Mouse (Mus musculus) frontal cortex, adult (tissue): ENCODE measurements at regions not wholly inside any gene's neighbourhood (a gene's known extent, or its start where the extent isn't known, plus 50 kb on each side); places are given as distances from the start of the nearest gene placed in this dataset.
"Not testable (repeated sequence)": the region's sequence is repeated elsewhere in the genome, so short reads cannot be mapped to it uniquely, and the experiment has no call there.

ENCODE experiments used
- ATAC-seq: cut with Nextera tagmentation; 2 replicates; pipeline ENCODE4 v1.9.2; 2017; ENCODE audit warnings: mild to moderate bottlenecking, moderate library complexity, mixed read lengths; ENCODE audit not compliant: low TSS enrichment

DNA sequence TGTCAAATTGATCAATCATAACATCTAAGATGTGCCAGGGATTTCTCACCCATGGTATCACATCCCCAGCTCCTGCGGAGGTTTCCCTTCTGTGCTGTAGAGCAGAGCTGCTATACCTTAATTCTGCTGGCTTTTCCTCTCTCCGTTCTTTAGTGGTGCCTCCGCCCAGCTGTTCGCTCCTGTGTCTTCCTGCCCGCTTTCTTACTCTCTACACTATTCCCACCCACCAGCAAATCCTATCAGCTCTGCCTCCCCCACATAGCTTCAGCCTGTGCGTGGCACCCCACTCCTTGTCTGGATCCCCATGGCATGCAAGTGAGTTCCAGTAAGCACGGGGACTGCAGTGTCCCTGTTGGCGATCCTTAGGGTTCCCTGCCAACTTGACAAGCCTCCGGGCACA is 204.0 kb upstream of the Hs6st1 start:
- peak; percentile 98 for ATAC-seq

DNA sequence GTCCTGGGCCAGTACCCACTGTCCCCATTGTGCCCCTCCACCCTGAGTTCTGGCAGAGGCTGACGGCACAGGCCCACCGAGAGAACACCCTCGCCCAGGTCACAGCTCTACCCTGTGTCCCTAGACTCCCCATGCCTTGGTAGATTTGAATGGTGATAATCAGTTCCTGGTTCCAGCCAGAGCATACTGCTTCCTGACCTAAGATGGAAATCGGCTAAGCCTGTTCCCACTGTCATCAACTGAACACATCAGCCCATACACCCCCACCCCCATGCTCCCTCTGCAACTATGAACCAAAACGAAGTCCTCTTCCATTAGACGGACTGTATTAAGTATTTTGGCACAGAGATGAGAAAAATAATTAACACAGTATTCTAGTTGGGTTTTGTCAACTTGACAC is 202.9 kb upstream of the Hs6st1 start:
- no peak for ATAC-seq

DNA sequence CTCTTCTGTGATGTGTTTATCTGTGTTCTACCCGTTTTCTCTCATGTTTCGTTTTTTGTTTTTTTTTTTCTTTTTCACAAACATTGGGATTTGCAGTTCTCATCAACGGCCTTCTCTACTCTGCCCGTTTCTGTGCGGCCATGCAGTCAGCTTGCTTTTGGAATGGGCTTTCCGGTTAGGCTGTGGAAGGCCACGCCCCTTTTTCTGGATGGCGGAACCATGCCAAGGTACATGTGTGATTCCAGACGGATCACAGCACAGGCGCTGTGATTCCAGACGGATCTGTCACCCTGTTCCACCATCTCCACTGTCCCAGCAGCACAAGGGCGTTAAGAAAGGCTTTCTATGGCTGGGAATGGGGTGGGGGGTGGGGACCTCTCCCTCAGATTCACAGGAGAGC is 201.6 kb upstream of the Hs6st1 start:
- ATAC-seq: no peak

GRCm38 (mm10) chr1:35869381-35870143 is 198.6 kb upstream of the Hs6st1 start:
- peak; percentile 100 for ATAC-seq

DNA sequence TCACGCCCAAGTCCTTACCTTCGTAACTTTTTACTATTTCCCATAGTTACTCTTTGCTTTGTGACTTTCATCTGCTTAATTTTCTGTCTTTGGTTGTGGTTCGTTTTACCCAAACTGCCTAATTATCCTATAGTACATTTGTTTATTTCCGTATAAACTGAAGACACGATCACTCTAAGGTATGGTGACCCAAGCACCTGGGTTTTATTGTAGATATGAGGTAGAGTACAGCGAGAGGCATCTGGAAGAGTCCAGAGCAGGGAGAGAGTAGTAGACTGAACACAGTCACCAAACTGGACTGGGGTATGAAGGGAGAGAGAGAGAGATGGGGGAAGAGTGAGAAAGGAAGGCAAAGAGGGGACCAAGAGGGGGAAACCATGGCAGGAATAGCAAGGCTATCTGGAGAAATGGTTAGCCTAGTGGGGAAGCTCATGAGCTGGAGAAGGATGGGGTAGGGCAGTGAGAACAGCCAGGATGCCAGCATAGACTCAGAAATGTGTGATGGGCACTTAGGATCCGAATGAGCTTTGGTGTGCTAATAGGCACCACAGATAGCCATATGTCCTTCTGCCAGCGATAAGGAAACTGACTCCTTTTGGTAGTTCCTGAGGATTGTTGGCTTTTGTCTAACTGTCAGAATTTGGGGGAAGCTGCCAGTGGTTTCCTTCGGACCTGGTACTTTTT is 197.9 kb upstream of the Hs6st1 start:
- no peak for ATAC-seq

DNA sequence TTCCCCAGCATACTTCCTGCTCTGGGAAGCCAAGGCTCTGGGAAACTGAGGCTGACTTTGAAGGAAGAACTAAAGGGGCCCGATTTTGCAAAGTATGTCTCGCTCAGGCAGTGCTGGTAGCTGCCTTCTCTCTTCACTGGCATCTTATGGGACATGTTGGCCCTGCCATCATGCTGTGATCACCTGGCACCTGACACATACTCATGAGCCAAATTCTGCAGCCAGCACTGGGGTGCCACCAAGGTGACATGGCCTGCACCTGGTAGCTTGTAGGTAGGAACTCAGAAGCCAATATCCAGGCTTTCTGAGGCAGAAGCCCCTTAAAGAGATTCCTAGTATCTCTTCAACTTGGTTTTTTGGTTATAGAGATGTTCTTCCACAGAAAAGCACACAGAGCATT is 195.2 kb upstream of the Hs6st1 start:
- ATAC-seq: no peak

DNA sequence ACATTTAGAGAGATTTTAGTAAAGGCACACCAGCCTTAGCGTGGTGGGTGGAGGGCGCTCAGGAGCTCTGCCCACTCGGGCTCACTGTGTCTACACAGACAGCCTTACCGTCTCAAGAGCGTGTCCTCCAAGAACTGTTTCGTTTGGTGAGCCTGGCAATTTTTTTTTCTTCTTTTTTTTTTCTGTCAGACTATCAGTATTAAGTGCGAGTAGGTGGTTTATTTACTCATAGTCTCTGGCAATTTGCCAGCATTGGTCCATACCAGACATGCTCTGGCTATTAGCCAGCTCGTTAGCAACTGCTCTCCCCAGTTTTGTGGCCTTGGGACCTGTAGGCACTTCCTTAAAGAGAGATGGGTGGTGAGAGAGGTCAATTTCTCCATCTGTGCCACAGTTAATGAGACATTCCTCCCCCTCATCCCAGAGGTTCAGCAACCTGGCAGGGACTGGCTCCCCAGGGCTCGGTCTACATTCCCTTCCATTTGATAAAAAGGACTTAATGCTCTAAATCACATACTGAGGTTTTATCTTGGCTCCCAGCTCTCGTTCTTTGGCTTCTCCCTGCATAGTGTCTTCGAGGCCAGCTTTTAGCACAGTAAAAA is 192.9 kb upstream of the Hs6st1 start:
- no peak for ATAC-seq

GRCm38 (mm10) chr1:35878426-35878825 is 189.8 kb upstream of the Hs6st1 start:
- no peak for ATAC-seq

DNA sequence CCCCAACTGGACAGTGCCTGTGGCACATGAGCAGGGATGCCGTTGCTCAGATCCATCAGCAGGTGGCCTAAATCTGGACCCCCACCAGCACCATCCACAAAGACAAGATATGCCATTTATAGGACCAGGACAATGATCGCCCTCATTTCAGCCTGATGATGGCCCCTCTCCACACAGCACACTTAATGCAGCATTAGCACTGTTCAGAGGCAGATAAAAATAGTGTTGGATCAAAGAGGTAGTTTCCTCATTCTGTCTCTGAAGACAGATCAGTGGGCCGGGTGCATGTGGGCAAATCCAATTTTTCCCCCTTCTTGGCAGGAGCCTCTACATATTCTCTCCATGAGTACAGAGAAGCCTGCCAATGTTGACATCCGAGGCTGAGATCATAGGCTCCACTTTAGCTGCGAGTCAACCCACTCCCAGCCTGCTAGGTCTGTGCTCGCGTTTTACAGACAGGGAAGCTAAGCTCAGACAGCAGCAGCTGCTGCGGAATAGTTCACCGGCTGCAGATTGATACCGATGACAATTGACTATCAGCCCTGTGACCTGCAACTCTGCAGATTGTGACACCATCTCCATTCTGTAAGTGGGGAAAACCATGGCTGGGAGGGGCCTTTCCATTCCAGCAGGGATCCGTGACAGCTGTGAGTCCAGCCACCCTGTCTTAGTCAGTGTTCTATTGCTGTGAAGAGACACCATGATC is 188.7 kb upstream of the Hs6st1 start:
- peak; percentile 98 for ATAC-seq

DNA sequence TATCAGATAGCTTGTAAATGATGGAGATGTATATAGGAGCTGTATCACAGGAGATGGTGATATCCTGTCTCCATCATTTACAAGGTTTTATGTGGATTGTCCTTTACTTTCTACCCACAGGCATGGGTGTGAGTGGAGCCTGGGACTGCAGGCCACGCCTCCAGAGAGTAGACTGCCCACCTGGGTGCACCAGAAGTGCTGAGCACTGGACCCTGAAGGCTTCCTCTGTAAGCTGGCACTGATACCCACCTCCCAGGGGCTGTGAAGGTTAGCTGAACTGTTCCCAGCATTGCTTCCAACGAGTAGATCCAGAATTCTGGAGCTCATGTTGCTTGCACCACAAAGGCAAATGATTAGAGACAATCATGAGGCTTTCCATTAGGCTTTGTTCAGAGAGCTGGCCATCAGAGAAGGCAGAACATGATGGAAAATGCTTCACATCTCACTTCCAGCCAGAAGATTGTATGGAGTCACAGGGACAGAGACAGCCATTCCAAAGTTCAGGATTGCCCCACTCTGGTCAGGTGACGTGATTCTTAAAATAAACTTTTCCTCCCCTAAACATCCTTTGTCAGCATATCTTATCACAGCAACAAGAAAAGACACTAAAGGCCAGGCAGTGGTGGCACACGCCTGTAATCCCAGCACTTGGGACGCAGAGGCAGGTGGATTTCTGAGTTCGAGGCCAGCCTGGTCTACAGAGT is 187.5 kb upstream of the Hs6st1 start:
- ATAC-seq: no peak

- ATAC-seq: no peak
These were observed 186.7 kb upstream of the Hs6st1 start for GRCm38 (mm10) chr1:35881521-35881920.

DNA sequence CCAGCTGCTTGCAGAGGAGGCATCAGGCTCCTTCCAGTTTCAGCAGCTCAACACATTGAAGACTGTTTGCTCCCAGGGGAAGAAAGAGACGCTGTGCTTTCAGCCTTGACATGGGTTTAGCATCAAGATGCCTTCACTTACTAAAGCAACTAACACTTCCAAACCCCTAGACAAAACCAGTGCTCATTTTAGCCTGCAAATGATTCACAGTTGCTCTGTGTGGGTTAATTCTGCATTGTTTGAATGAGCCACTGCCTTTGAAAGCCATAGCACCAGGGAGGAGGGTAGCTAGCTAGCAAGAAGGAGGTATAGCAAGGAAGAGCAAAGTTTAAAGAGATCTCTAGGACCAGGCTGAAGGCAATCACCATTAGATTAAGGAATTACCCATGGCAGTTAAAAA is 186.1 kb upstream of the Hs6st1 start:
- ATAC-seq: peak; percentile 20; the same call in 1 of the 2 replicates

DNA sequence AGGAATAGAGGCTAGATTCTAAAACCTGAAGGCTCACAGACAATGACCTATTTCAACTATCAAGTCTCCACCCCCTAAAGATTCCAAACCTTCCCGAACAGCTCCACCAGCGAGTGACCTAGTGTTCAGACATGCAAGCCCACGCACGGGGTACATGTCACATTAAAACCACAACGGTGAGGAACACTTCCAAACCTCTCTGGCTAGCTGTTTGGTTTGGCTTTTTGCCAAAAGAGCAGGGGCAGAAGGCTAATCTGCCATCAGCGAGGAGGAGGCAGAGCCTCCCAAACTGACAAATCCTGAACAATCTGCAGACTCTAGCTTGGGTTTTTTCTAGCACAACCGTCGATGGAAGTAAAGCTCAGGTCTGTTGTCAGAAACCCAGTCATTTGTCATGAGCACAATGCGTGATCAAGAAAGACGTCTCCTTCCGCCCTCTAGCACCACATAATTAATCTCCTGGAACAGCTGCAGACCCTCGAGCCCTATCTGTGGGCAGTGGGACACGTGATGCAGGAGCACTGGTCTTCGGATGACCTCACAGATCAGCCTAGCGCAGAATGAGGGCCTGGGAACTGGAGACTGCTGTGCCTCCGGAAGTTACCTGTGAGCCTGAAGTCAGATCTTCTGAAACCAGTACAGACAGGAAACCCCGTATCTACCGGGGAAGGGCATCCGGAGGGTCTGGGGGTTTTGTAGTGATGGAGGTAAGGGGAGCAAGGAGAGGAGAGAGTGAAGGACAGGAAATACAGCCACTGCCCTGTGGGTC is 178.3 kb upstream of the Hs6st1 start:
- ATAC-seq: no peak

DNA sequence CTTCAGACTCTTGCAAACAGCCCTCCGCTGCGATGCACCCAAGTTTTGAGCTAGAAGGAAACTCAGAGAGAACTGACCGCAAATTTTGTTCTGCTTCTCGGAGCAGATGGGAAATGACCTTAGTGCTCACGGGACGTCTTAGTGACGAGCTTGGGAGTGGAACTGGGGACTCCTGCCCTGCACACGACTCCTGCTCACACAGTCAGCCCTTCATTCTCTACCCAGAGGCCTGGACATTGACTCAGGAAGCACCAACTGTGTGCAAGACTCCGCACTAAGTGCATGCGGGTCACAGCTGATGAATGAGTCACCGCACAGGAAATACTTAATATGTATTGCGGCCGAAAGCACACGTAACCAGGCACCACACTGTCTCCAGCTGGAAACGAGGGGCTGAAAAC is 177.7 kb upstream of the Hs6st1 start:
- ATAC-seq: no peak

- no peak for ATAC-seq
These were observed 168.7 kb upstream of the Hs6st1 start for GRCm38 (mm10) chr1:35899536-35899935.

- peak; percentile 67; the same call in 1 of the 2 replicates for ATAC-seq
These were observed 164.1 kb upstream of the Hs6st1 start for GRCm38 (mm10) chr1:35904001-35904547.

DNA sequence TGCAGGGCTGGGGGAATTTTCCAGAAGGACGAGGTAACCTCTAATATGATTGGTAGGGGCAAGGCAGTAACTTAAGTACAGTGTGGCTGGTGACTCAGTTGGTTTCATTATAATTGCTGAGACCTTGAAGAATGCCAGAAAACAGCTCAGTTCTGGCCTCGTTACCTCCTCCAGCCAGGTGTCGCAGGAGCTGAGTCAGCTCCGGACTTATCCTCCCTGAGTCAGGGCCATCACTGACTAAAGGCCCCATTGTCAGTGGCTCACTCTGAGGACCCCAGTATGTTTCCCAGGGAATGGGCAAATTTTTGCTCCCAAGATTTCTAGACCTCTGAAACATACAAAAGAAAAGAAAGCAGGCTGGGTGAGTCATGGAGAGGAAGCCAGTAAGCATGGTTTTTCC is 154.6 kb upstream of the Hs6st1 start:
- ATAC-seq: no peak

- not testable (repeated sequence) for ATAC-seq
These were observed 154.0 kb upstream of the Hs6st1 start for GRCm38 (mm10) chr1:35914175-35914574.

DNA sequence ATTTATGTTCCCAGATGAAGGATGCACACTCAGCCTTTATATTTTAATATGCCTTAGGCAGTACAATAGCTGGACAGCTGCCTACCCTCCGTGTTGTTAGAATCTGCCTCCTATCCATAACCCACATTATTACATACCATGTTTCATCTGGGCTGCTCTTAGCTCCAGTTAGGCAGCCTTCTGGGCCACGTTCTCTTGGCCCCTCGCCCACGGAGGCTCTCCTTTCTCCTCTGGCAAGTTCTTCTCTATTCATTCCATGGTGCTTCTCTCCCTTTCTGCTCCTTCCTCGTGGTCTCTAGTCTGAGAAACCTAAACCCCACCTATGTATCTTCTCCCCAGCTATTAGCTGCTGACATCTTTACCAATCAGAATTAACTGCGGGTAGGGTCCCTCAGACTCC is 152.7 kb upstream of the Hs6st1 start:
- no peak for ATAC-seq

DNA sequence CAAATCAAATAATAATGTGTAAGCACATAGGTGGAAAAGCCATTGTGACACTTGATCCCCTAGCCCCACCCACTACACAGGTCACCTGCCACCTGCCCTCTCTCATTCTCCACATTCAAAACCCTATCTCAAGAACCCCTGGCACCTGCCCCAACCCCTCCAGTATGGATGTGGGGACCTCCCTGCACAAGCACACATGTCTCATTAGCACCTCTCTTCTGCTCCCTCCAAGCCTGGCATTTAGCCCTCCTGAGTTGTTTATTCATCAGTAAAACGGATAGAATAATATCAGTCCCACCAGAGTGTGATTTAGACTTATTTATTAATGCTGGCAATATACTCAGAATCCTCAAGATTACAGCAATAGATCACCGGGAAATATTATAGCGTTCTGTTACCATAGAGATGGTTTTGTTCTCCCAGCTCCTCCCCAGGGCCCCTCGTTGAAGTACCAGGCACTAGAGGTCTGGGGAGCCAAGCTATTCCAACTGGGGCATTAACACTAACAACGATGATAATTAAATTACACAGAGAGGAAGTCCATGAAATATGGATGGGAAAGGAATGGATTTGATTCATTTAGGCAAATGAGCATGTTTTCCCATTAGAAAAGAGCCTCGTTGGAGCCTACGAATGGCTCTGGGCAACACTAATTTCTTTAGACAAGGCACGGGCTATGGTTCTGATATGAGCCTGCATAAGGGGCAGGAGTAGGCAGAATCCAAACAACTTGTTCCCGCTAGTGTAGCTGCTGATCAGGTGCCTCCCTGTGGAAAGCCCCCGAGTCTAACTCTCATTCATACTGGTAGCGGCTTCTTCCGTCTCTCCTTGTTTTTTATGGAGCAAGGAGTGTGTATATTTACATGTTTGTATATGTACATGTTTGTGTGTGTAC is 148.1 kb upstream of the Hs6st1 start:
- no peak for ATAC-seq
